Mouse (Mus musculus) hindbrain, postnatal 0 days (tissue): ENCODE data around the gene Hdhd3. TPM values are rescaled to one million over a fixed set of nuclear protein-coding genes. Genes with fewer than 3 reads are reported as not detected.

Experiments used
- ATAC-seq: fragments of 200-750 bp; cut with Nextera tagmentation; 2 replicates; pipeline ENCODE4 v1.8.0; 2017; ENCODE audit warnings: mild to moderate bottlenecking, moderate TSS enrichment, moderate library complexity
- DNase-seq: peaks from one replicate; pipeline ENCODE4 v3.0.0-alpha.2; 2015; ENCODE audit warnings: low spot score
- H3K27ac ChIP-seq: fragments of 300-500 bp; sonication (generic); 2 replicates; pipeline ENCODE4 v1.5.1; 2014; ENCODE audit warnings: mild to moderate bottlenecking
- H3K27me3 ChIP-seq: fragments of 300-500 bp; sonication (generic); 2 replicates; pipeline ENCODE4 v1.6.1; 2014; ENCODE audit warnings: low read length, mixed read lengths; ENCODE audit not compliant: insufficient read depth
- H3K36me3 ChIP-seq: fragments of 300-500 bp; sonication (generic); 2 replicates; pipeline ENCODE4 v1.6.1; 2014; ENCODE audit warnings: low read length, mixed read lengths; ENCODE audit not compliant: insufficient read depth
- H3K4me1 ChIP-seq: fragments of 300-500 bp; sonication (generic); 2 replicates; pipeline ENCODE4 v1.6.1; 2014; ENCODE audit warnings: antibody characterized with exemption, low read length, mixed read lengths; ENCODE audit not compliant: insufficient read depth
- H3K4me2 ChIP-seq: fragments of 300-500 bp; sonication (generic); 2 replicates; pipeline ENCODE4 v1.6.1; 2014; ENCODE audit warnings: low read depth, mild to moderate bottlenecking, low read length, moderate library complexity, mixed read lengths
- H3K4me3 ChIP-seq: fragments of 300-500 bp; sonication (generic); 2 replicates; pipeline ENCODE4 v1.5.1; 2014; ENCODE audit warnings: low read length
- H3K9ac ChIP-seq: fragments of 300-500 bp; sonication (generic); replicated peaks from 2 replicates; pipeline ENCODE4 v1.6.1; 2014; ENCODE audit warnings: mild to moderate bottlenecking, low read length, moderate library complexity, mixed read lengths
- H3K9me3 ChIP-seq: fragments of 300-500 bp; sonication (generic); 2 replicates; pipeline ENCODE4 v1.6.1; 2016; ENCODE audit warnings: low read length, mixed read lengths
- CTCF ChIP-seq: IDR thresholded peaks from 2 replicates; pipeline ENCODE4 v1.5.1; 2016; ENCODE audit warnings: antibody characterized with exemption, control low read depth, low read depth
- WGBS: fragments of 180-500 bp; shearing (Covaris S2); extraction: QIAGEN DNeasy Blood & Tissue Kit; methylation state at CpG from one replicate; pipeline ENCODE4 v1.1.7; 2014; 5-methylcytosine and 5-hydroxymethylcytosine counted together
- polyA plus RNA-seq: library from polyadenylated mRNA; unstranded; fragments of >200 nt; fragmentation: Nextera tagmentation; extraction: Ambion mirVana; gene quantifications from 2 replicates; pipeline ENCODE4 v1.2.1, GENCODE M21; 2015
- total RNA-seq: library from RNA; depleted of rRNA; stranded (reverse); fragments of >200 nt; gene quantifications from 2 replicates; pipeline ENCODE4 v1.2.3, GENCODE M21; 2014; rRNA removed

Hdhd3 gene
- total RNA-seq (4.1 and 5.1 TPM in 2 replicates), polyA plus RNA-seq (5.8 and 6.8 TPM in 2 replicates)

DNA sequence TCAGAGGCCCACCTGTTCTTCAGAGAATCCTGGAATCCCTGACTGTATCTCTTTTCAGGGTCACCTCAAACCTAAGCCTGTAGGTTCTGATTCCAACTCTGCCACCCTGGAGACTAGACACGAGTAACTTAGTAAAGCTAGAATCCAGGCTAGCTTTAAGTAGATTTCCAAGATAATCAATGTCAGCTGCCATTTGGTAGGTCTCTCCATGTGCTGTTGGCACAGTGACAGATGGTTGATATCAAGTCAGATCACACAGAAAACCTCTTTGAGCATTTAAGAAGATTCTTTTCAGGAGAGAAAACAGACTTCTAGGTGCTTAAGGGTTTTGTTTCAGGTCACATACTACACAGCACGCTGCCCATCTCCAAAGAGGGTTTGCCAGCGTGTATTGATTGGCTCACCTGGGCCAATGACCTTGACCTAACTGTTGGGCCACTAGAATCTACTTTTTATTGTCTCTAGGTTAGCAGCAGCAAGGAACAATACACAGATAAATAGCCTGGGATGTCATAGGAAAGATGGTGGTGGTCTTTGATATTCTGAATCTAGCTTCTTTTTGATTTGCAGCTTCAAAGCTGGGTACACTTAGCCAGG lies at the start of gene Hdhd3:
Gene Hdhd3, minus strand, starts transcription at position 94 of the 597 bp plus-strand sequence.
- H3K4me3 ChIP-seq, result peak within 1 kb of the TSS; percentile 71
- H3K9me3 ChIP-seq, result no peaks in the 10 kb centered on the region
- peak within 1 kb of the TSS; percentile 81 for H3K4me2 ChIP-seq
- WGBS, result 84% methylated on average over 3 of the region's 3 CpGs
- peak within 1 kb of the TSS; percentile 69; the same call in 1 of the 2 replicates for H3K27ac ChIP-seq
- TF ChIP-seq CTCF, result no peak
- no peaks in the 10 kb centered on the region for H3K27me3 ChIP-seq
- H3K9ac ChIP-seq, result peak within 1 kb of the TSS; percentile 76
- DNase-seq, result no peak
- no peak for ATAC-seq
- peaks cover 4% of the 10 kb centered on the region; the same call in 1 of the 2 replicates for H3K36me3 ChIP-seq
- no peaks in the 10 kb centered on the region for H3K4me1 ChIP-seq

DNA sequence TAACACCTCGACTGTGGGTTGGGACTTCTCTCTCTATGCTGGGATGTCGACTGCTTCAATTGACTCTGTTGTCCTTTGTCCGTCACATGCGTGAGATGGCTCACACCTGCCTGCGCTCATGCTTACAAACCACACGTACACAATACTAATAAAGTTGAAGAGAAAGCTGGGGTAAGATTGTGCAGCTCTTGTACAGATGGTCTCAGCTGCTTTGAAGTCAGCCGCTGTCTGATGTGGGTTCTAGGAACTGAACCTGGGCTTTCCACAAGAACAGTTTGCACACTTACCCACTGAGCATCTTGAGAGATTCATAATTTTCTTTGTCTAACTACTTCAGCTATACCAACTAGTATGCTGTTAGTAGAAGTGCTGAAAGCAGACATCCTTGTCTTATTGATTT lies 48.7 kb upstream of the Hdhd3 start:
- Histone ChIP-seq H3K9me3 (no peaks in the 10 kb centered on the region), H3K9ac (no peak overlapping the region), H3K4me2 (no peak overlapping the region), H3K36me3 (no peaks in the 10 kb centered on the region), H3K27me3 (no peaks in the 10 kb centered on the region), H3K4me3 (no peak overlapping the region), H3K4me1 (no peaks in the 10 kb centered on the region), H3K27ac (no peak overlapping the region)
- TF ChIP-seq CTCF, result no peak
- WGBS, result 89% methylated on average over 7 of the region's 7 CpGs
- DNase-seq, result no peak
- no peak for ATAC-seq

DNA sequence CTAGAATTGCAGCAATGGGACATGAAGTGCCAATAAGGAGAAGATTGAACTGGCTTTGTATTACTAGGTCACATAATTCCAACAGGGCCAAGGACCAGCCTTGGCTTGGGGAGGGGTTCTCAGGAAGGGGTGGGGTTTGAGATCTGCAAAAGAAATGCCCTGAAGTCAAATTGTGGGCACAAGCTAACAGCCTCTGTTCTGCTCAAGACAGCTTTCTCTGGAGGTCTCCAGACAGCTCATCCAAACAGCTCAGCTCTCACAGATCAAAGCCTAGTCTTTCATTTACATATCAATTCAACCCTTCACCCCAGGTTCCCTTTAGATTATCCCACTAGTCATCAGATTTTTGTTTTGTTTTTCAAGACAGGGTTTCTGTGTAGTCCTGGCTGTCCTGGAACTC lies 41.5 kb upstream of the Hdhd3 start:
- TF ChIP-seq CTCF, result no peak
- Histone ChIP-seq H3K27me3 (no peaks in the 10 kb centered on the region), H3K9me3 (no peaks in the 10 kb centered on the region), H3K36me3 (no peaks in the 10 kb centered on the region), H3K4me1 (no peaks in the 10 kb centered on the region), H3K27ac (no peak overlapping the region), H3K9ac (no peak overlapping the region), H3K4me3 (no peak overlapping the region), H3K4me2 (no peak overlapping the region)
- ATAC-seq, result no peak
- DNase-seq, result no peak

DNA sequence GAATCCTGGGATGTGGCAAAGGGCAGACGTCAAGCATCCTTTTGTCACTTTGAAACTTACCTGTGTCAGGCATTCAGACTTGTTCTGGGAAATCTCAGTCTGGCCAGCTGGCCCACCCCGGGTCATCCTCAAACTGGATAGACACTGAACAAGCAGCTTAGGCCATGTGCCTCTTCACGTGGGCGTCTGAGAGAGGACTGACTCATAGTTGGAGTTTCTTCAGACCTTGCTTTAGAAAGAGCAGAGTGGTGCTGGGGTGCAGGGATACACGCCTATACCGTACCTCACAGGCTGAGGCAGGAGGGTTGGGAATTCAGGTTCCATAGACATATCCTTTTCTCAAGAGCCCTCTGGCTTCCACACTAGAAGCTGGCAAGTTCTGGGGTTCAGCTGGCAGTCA lies 40.5 kb upstream of the Hdhd3 start:
- Histone ChIP-seq H3K4me3 (no peak overlapping the region), H3K27ac (no peak overlapping the region), H3K4me1 (no peaks in the 10 kb centered on the region), H3K4me2 (no peak overlapping the region), H3K27me3 (no peaks in the 10 kb centered on the region), H3K36me3 (no peaks in the 10 kb centered on the region), H3K9ac (no peak overlapping the region), H3K9me3 (no peaks in the 10 kb centered on the region)
- WGBS, result 92% methylated on average over 6 of the region's 6 CpGs
- ATAC-seq (no peak), DNase-seq (no peak)
- TF ChIP-seq CTCF, result no peak

DNA sequence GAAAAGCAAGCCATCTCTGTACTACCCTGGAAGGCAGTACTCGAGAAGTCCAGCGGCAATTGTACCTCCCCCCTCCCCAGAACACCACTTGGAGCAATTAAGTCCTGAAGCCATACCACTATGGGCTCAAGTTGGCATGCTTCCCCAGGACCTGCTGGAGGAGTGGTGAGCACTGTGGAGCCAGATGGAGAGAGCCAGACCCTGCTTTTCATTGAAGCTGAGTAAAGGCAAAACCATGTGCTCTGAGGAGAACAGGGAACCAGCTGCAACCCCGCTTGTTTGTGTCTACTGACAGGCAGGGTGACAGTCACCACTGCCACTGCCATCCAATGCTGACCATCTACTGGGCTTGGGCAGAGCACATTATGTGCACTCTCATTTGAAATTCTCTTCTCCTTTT lies 38.5 kb upstream of the Hdhd3 start:
- H3K4me2 ChIP-seq, result no peak overlapping the region
- WGBS, result 53% methylated on average over 3 of the region's 3 CpGs
- DNase-seq (peak; percentile 53), ATAC-seq (peak; percentile 61)
- no peaks in the 10 kb centered on the region for H3K4me1 ChIP-seq
- no peak for TF ChIP-seq CTCF
- no peak overlapping the region for H3K4me3 ChIP-seq
- H3K27me3 ChIP-seq, result no peaks in the 10 kb centered on the region
- H3K9me3 ChIP-seq, result no peaks in the 10 kb centered on the region
- H3K36me3 ChIP-seq, result no peaks in the 10 kb centered on the region
- no peak overlapping the region for H3K9ac ChIP-seq
- H3K27ac ChIP-seq, result no peak overlapping the region

DNA sequence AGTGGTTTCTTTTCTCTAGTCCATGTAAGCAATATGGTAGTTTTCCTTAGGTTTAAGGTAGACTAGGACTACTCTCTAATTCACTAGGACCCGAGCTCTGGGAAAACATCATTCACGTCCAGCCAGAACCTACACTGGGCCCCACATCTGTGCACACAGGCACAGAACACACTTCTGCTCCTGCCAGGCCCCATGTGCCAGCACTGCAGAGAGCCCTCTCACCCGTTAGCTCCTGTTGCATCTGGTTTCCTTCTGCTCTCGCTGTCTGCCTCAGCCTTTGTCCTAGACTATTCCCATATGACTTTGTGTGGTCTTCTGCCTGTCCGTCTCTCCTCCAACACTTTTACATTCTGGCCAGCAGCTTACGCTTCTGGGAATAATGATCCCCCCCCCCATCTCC lies 30.5 kb upstream of the Hdhd3 start:
- TF ChIP-seq CTCF, result no peak
- ATAC-seq, result no peak
- Histone ChIP-seq H3K4me1 (no peaks in the 10 kb centered on the region), H3K27me3 (no peaks in the 10 kb centered on the region), H3K27ac (no peak overlapping the region), H3K4me3 (no peak overlapping the region), H3K9me3 (no peaks in the 10 kb centered on the region), H3K9ac (no peak overlapping the region), H3K4me2 (no peak overlapping the region), H3K36me3 (no peaks in the 10 kb centered on the region)
- DNase-seq, result no peak
- 72% methylated on average over 6 of the region's 6 CpGs for WGBS

DNA sequence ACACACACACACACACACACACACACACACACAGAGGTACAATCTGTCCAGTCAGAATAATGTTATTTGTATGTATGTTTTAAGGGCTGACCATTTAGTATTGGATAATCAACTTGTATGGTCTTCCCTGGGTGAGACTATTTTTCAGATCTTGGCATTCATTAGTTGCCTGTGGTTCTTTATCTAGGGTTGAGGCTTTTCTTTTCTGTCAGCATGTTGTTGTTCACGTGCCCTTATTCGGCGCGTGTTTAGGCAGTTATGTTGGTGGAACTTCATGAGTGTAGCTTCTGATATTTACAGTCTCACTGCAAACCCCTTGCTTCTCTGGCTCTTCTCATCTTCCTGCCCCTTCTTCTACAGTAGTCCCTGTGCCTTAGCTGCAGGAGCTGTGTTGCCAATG lies 24.4 kb upstream of the Hdhd3 start:
- no peak for ATAC-seq
- WGBS, result 85% methylated on average over 4 of the region's 4 CpGs

More for the DNA sequence above, 24.4 kb upstream of the Hdhd3 start:
- Histone ChIP-seq H3K4me2 (no peak overlapping the region), H3K9me3 (no peaks in the 10 kb centered on the region), H3K4me1 (0 out of 2 replicates have a peak, but pooled peaks cover 7% of the 10 kb centered on the region), H3K36me3 (no peaks in the 10 kb centered on the region), H3K27me3 (no peaks in the 10 kb centered on the region), H3K27ac (no peak overlapping the region), H3K9ac (no peak overlapping the region), H3K4me3 (no peak overlapping the region)
- DNase-seq, result no peak
- TF ChIP-seq CTCF, result no peak
